Mouse (Mus musculus) adrenal gland, adult 18-20 months (tissue): Measurements from ENCODE around the gene Arl8a. TPM values are rescaled to one million over a fixed set of nuclear protein-coding genes. Genes with fewer than 3 reads are reported as not detected.

Experiments
- DNase-seq, 2 experiments: peaks; one replicate each; pipeline ENCODE4 v3.0.0; 2021 to 2022; ENCODE audit warnings: low spot score in 2 of 2
- total RNA-seq, 2 experiments: library from RNA; stranded (reverse); gene quantifications; 1 replicate in 1 of 2; 2 replicates in 1 of 2; pipeline ENCODE4 v1.2.3; 2021

Arl8a gene
- total RNA-seq, 2 experiments from 2014 or later: 54.1 to 54.7 TPM

DNA sequence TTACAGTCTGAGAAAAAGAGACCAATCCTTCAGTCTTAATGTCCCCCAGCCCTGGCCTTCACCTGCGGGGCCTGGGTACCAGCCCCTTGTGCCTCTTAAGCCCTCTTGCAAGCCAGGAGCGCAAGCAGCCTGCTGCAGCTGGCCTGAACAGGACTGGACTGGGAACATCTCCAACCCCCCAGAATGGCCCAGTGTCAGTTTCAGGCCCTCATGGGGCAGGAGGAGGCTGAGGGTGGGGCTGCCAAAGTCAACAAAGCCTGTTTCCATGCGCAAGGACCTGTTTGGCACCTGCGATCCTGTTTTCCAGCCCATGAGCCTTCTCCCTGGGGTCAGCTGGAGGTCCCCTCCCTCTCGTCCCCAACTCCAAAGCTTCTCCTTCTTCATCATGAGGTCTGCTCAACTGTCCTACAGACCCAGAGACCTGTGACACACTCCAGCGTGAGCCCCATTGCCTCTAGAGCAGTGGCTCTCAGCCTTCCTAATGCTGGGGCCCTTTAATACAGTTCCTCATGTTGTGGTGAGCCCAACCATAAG lies 49.4 kb downstream of the Arl8a start:
- DNase-seq: no peak

DNA sequence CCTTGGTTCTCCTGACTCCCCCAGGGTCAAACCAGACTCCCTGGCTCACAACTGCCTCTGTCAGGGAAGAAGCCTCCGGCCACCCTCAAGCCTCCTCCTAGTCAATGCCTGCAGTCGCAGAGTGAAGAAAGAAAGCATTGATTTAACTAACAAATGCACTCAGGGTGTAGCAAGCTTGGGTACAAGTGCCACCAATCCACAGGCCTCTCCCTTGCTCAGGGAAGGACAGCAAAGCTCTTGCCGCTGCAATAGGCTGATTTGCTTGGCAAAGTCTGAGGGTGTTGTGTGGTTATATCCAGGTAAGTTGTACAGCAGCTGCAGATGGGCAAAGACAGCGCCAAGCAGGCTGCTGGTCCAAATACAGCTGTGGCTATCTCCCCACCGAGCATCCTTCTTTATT lies 51.8 kb downstream of the Arl8a start:
- DNase-seq: no peak

DNA sequence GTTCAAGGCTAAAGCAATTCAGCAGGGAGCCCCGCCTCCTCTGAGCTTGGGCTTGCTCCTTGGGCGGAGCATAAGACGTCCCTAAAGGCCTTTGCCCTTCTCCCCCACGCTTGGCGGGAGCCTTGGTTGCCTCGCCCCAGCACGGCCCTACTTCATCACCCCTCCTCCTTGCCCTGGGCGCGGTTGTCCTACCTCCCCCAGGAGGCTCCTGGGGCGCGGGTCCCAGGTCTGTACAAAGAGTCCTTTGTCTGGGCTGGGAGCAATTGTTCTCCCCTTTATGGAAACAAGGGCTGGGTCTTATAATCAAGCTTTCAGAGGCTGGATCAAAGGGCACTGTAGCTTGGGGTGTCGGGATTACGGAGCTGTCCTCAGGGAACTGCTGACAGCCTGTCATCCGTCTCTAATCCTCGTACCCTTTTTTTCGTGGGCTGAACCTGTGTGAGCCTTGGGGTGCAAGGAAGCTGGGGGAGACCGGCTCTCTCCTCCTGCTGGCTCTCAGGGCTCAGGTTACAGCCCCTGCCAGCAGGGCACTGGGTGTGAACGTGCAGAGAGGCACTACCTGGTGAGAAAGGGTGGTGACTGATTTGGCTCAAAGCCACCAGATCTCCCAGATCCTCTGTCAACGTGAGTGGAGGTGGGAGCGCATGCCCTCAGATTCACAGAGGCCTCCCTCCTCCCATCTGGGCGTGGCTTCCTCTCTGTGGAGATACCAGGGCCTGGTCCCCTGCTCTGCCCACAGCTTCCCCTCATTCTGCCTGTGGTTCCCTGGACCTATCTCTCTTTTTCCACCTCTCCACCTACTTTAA lies 52.6 kb downstream of the Arl8a start:
- DNase-seq: no peak

DNA sequence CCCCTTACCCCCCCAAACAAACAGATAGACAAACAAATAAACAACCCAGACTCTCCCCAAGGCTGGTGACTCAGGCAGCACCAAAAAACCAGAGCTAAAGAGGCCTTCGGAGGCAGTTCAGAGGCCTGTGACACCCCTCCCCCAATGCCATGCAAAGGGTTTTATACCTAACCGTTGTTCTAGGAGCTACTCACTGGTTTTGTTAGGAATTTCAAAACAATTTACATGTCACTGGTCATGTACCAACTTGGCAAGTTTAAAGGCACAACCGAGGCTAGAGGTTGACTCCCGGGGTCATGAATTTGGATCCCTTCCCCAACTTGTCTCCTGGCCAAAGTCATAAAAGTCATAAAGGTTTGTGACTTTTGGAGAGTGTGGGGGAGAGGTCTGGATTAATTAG lies 53.8 kb downstream of the Arl8a start:
- no peak for DNase-seq

DNA sequence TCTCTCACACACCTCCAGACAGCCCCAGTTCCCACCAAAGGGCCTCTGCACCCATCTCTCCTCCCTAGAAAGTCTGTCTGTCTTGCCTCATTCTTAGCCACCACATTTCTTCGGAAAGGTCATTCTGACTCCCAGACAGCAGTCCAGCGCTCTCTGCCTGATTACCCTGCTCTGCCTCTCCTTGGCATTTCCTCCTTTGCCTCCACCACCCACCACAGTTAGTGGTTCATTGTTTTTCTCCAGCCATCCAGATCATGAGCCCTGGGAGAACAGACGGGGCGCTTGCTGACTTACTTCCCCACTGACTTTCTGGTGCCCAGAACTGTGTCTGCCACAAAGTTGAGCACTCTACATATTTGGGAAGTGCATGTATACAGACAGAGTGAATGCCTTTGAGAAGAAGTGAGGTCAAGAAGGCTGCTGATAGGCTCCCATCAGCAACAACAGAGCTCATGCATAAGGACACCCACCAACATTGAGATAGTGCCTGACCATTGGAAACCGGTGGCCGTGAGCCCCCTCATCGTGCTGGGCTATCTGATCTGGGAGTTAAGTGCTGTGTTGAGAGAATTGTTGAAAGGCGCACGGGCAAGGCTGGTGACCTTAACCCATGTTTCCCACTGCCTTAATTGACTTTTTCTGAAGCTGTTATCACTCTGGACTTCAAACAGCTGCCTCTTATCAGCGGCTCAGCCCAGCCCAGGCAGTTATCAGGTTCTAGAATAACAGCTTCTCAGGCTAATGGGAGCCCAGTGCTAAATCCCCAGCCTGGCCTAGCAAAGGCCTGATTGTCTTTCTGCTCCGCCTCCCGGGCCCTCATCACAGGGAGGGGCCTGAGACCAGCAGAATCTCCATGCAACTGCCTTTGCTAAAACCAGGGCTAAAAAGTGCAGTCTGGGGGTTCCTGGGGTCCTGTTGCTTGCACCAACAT lies 57.8 kb downstream of the Arl8a start:
- DNase-seq: no peak

DNA sequence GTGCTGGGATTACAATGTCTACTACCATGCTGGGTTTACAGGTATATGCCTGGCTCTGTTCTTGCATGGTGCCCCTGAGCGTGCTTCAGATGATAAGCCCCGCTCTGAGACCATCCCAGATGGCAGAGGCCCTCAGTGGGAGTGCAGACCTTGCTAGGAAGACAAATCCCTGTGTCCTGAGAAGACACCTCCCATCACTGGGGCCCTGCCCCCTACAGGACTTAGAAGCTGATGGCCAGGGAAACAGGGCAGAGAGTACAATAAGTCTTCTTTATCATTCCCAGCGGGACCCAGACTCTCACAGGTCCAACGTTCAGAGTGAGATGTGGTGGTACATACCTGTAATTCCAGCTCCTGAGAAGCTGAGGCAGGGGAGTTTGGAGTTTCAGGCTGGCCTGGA lies 58.6 kb downstream of the Arl8a start:
- no peak for DNase-seq

Other genes with a start within 250 kb of the Arl8a start
- gene Ppp1r12b, start 190.9 kb upstream of the Arl8a start, total RNA-seq: 10 to 100 TPM; 10.7 to 12.1 TPM
- gene Ube2t, start 184.3 kb upstream of the Arl8a start, total RNA-seq: under 1 TPM; 0.40 to 0.67 TPM
- 1 to 10 TPM; 2.1 to 5.2 TPM for gene Lgr6, start 41.5 kb upstream of the Arl8a start, total RNA-seq
- gene Ptpn7, start 14.1 kb upstream of the Arl8a start, total RNA-seq: 1 to 10 TPM in 1 of 2 experiments, under 1 TPM in 1; 0.96 to 1.2 TPM
- gene Gpr37l1, start 20.9 kb downstream of the Arl8a start, total RNA-seq: 1 to 10 TPM in 1 of 2 experiments, under 1 TPM in 1; 0.86 to 1.6 TPM
- gene Elf3, start 111.7 kb downstream of the Arl8a start, total RNA-seq: under 1 TPM in 1 of 2 experiments, not detected in 1; 0.19 TPM
- gene Rnpep, start 137.3 kb downstream of the Arl8a start, total RNA-seq: 10 to 100 TPM; 45.2 to 51.1 TPM
- gene Timm17a, start 167.0 kb downstream of the Arl8a start, total RNA-seq: 100 to 1,000 TPM; 184 to 263 TPM
- gene Lmod1, start 178.0 kb downstream of the Arl8a start, total RNA-seq: 1 to 10 TPM; 2.4 to 3.4 TPM
- gene Shisa4, start 228.4 kb downstream of the Arl8a start, total RNA-seq: 1 to 10 TPM; 6.6 to 7.1 TPM